Mouse (Mus musculus): ENCODE measurements around the gene Ankrd44.

Ankrd44 gene

GRCm38 (mm10) chr1:54612344-54612743 is 313.8 kb downstream of the Ankrd44 start:
- no peak for DNase-seq (ENCODE audit: low spot score)

GRCm38 (mm10) chr1:54611891-54612290 is 314.3 kb downstream of the Ankrd44 start:
- DNase-seq (ENCODE audit: low spot score): no peak

GRCm38 (mm10) chr1:54606936-54607335 is 319.3 kb downstream of the Ankrd44 start:
- DNase-seq (ENCODE audit: low spot score): no peak

- DNase-seq (ENCODE audit: low spot score): no peak
Measured at GRCm38 (mm10) chr1:54601692-54602091, 324.5 kb downstream of the Ankrd44 start.

- no peak for DNase-seq (ENCODE audit: low spot score)
Measured at GRCm38 (mm10) chr1:54600275-54600674, 325.9 kb downstream of the Ankrd44 start.

- DNase-seq (ENCODE audit: low spot score): no peak
Measured at GRCm38 (mm10) chr1:54597594-54598217, 328.5 kb downstream of the Ankrd44 start.

- DNase-seq (ENCODE audit: low spot score): no peak
Measured at GRCm38 (mm10) chr1:54596151-54596550, 330.0 kb downstream of the Ankrd44 start.

Measured in layer of hippocampus, adult 9-10 months (tissue).